Mouse (Mus musculus) WW6 (cell line): ENCODE results near the gene Rnf181.
A peak's percentile ranks its signal among the peaks of the same experiment; 100 is the strongest.

Source experiments
- DNase-seq: peaks from one replicate; pipeline ENCODE4 v3.0.0-alpha.2; 2013; ENCODE audit warnings: low read depth, low spot score

The Rnf181 gene

GRCm38 (mm10) chr6:72359891-72360598 lies 6.7 kb downstream of the Rnf181 start:
- DNase-seq: no peak

DNA sequence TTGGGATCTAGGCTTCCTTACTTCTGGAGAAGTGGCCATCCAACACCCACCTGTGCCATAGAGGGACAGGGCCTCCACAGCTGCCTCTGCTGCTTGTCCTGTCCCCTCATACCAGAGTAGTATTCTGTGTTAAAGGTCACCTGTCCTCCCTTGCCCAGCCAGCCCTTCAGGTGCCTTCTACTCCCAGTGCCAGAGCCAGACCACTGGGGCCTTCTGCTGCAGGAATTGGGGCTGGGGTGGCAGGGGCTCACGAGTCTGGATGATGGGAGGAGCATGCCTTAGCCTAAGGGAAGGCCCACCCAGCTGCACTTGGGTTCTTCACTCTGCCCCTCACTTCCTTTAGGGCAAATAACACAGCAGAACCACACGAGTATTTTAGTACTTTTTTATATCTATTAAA lies 7.4 kb downstream of the Rnf181 start:
- DNase-seq: no peak

DNA sequence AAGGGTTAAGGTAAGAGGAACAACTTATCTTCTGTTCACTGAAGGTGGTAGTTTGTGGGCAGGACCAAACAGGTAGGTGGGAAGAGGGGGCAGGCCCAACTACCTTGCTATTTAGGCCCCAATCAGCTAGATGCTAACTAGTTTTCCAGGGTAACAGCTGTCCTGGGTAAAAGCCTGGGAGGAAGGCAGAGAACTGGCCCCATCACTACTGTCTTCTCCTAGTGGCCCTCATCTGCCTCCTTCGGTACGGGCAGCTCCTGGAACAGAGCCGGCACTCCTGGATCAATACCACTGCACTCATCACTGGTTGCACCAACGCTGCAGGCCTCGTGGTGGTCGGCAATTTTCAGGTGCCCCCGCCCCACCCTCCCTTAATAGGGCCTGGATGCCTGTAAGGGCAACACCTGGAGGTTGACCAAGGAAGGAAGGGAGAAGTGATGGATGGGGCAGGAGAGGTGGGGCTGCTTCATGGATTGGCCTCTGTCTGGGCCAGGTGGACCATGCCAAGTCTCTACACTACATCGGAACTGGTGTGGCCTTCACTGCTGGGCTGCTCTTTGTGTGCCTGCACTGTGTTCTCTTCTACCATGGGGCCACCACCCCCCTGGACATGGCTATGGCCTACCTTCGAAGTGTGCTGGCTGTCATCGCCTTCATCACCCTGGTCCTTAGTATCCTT lies 8.5 kb downstream of the Rnf181 start:
- DNase-seq: no peak

- DNase-seq: no peak
Measured at GRCm38 (mm10) chr6:72357164-72358079, 9.3 kb downstream of the Rnf181 start.

DNA sequence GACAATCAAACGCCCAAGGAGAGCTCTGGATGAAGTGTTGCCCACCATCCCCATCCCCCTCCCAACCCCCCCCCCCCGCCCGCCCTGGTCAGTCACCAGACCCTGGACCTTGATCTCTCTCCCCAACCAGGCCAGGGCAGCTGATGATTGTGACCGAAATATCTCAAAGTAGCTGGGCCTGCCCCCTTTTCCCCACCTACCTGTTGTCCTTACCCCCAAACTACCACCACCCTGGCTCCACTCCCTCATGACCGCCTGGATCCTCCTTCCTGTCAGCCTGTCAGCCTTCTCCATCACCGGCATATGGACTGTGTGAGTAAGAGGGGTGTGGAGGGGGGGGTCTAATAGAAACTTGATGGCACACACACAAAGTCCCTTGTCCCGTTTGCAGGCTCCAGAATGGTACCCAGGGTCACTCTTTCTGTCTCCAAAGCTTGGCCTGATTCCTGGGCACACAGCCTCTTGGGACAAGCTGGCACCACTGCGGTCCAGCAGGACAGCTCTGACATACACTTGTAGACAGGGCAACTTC lies 10.7 kb downstream of the Rnf181 start:
- no peak for DNase-seq

DNA sequence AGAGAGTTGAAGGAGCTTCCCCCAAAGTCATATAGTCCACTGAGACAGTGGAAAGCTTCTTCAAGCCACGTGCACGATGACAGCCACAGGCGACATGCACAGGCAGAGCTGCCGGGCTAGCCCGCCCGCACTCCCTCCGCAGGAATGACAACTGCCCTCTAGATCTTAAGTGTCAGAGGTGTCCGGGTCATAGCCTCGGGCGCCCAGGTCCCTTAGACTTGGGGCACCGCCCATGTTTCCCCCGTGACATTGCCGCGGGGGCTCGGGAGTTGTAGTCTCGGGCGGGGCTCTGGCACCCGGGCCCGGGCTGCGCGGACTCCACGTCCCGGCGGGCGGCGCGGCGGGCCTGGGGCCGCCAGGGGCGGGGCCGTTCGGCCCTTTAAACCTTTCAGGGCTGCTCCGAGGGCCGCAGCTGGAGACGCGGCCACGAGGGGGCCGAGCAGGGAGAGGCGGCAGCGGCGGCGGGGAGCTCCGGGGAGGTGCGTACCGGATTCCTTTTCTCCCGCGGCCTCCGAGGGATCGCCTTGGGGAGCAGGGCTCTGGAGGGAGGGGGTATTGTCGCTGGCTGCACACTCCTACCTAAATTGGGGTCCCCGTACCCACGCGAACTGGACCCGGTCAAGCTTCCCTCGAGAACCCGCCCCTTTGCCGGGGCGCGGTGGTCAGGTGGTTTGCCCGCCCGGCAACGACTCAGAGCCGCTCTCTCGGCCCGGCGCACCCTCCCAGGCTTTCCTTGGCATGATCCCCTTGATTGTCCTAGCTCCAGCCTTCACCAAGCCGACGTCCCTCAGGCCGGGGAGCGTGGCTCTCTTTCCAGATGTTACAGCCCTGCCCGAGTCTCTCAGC lies 11.5 kb downstream of the Rnf181 start, which contains the start of gene Tmem150a:
Gene Tmem150a (plus strand): TSS at position 382 of the 846 bp plus-strand sequence.
- DNase-seq: peak; percentile 73

GRCm38 (mm10) chr6:72354025-72354424 lies 12.7 kb downstream of the Rnf181 start:
- DNase-seq: no peak

GRCm38 (mm10) chr6:72352636-72353405 lies 13.9 kb downstream of the Rnf181 start:
- no peak for DNase-seq

GRCm38 (mm10) chr6:72350214-72350613 lies 16.5 kb downstream of the Rnf181 start:
- DNase-seq: no peak

- no peak for DNase-seq
Measured at GRCm38 (mm10) chr6:72348411-72348810, 18.3 kb downstream of the Rnf181 start.

- no peak for DNase-seq
Measured at GRCm38 (mm10) chr6:72347166-72347941, 19.4 kb downstream of the Rnf181 start, which contains the start of gene 0610030E20Rik. Gene 0610030E20Rik, plus strand, starts transcription at chr6:72347317.

GRCm38 (mm10) chr6:72346261-72346660 lies 20.5 kb downstream of the Rnf181 start:
- DNase-seq: no peak

DNA sequence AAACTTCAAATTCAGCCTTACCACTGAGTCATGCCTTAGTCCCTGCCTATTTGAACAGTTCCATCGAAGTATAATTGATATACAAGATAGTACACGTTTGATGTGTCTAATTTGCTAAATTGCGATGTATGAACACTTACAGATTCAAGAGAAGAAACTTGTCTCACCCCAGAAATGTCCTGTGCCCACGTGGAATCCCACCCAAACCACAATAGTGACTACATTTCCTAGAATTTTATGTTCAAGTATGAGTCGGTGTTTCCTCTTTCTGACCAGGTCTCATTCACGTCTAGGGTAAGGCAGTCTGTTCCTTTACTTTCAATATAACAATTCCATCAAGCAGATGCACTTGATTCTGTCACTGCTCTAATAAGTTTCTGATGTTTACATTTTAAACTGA lies 21.1 kb downstream of the Rnf181 start:
- no peak for DNase-seq

- DNase-seq: peak; percentile 80
Measured at GRCm38 (mm10) chr6:72345074-72345567, 21.6 kb downstream of the Rnf181 start, which contains the start of gene Usp39. Gene Usp39, minus strand, starts transcription at chr6:72345184.

GRCm38 (mm10) chr6:72344396-72345073 lies 22.2 kb downstream of the Rnf181 start:
- no peak for DNase-seq

GRCm38 (mm10) chr6:72340481-72340880 lies 26.3 kb downstream of the Rnf181 start:
- no peak for DNase-seq

- DNase-seq: no peak
Measured at GRCm38 (mm10) chr6:72333111-72333510, 33.6 kb downstream of the Rnf181 start.

DNA sequence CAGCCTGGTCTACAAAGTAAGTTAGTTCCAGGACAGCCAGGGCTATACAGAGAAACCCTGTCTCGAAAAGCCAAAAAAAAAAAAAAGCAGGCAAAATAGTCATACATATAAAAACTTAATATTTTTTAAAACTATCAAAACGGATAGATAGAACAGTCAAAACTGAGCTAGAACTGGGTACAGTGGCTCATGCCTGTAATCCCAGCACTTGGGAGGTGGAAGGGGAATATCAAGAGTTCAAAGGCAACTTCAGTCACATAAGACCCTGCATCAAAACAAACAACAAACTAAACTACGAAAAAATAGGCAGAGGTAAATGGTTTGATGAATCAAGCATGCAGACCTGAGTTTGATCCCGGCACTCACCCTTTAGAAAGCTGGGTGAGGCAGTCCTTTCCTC lies 36.6 kb downstream of the Rnf181 start:
- no peak for DNase-seq
